Mouse (Mus musculus) urinary bladder, postnatal 25 days (tissue): ENCODE data around the gene Zc3h10.
"Not testable (repeated sequence)": the region's sequence is repeated elsewhere in the genome, so short reads cannot be mapped to it uniquely, and the experiment has no call there.

ENCODE experiments used
- DNase-seq: peaks from one replicate; pipeline ENCODE4 v3.0.0; 2022; ENCODE audit warnings: low spot score

The Zc3h10 gene

DNA sequence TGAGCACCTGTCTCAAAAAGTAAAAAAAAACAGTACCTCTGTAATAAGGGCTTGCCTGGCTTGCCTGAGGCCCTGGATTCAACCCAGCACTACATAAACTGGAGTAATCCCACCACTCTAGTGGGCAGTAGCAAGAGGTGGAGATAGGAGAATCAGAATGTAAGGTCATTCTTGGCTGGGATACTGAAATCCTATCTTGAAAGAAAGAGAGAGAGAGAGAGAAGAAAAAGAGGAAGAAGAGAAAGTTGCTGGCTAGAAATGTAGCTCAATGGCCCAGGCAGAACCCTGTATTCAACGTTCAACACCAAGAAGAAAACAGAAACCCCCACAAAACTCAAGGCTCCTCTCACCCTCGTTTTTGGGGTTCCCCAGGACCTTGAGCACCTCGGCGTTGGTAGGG is 51.7 kb downstream of the Zc3h10 start:
- DNase-seq, result no peak

DNA sequence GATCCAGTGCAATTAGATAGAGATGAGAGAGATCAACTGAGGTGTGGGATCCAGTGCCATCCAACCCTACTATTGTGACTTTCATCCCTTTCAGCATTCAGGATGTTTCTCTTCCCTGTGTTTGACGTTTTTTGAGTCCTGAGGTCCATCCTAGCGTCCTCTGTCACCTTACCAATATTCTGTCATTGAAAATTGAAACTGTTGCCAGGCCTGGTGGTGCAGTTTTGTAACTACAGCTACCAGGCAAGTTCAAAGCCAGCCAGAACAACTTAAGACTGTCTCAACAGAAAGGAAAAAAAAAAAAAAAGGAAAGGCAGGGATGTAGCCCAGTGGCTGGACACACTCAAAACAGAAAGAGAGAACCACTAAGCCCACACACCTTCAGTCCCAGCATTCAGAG is 52.3 kb downstream of the Zc3h10 start:
- DNase-seq, result no peak

DNA sequence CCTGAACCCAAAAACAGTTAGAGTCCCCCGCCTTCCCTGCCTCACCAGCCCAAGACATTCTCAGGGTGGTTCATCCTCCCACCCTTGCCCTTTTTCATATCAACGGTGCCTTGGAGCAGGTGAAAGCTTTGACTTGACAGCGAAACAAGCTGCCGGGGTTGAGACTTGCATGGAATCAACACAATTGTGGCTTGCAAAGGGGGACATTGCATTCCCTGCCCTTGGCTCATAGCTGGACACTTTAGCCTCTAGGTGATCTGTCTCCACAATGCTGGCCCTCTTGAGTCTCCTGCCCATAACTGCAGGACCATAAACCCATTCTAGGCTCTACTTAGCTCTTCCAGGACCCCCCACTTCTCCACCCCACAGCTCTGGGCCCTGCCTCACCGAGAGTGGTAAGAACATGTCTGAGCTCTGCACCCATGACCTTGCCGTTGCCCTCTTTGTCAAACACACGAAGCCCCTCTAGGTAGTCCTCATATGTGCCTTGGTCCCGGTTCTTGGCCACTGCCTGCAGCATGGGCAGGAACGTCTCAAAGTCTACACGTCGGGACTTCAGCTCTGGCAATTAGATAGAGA is 52.8 kb downstream of the Zc3h10 start:
- no peak for DNase-seq

DNA sequence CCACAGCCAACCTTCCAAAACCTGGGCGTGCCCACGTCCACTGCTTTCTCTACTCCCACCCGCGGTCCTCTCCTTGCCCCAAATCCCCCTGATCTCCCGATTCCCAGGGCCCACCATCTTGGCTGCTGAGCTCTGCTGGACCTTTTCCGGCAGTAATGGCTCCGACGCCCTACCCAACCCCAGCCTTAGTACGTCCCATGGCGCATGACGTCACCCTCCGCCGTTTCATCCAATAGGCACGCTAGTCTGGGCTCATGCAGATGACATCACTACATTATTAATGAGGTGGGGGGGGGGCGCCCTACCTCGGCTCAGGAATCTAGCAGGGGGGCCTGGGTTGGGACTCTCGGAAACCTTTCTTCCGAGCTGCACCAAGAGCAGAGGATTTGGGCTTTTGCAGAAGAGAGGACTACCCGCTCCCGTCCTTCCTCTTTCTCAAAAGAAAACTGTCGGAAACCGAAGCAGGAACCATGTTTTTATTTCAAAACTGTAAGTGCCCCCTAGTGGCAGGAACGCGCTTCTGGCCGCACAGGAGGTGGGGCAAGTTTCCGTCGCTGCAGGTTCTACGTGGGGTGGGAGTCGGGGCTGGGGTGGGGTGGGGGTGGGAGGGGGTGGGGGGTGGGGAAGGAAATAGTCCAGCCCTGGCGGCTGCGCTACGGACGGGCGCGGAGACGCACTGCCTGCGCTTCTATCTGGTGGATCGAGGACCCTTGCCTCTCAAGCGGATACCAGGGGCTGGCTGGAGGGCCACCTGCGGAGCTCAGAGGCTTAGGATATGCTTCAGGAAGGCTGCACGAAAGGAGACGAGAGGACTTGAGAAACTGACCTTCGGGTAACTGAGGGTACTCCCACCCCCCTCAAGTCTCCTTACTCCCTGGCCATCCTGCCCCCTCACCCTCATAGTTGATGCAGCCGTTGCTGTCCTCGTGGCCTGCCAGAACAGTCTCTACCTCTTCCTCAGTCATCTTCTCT is 53.6 kb downstream of the Zc3h10 start, which contains the start of gene Myl6:
Myl6 (minus strand) TSS at position 451 of the 972 bp plus-strand sequence.
- DNase-seq, result peak; percentile 95

DNA sequence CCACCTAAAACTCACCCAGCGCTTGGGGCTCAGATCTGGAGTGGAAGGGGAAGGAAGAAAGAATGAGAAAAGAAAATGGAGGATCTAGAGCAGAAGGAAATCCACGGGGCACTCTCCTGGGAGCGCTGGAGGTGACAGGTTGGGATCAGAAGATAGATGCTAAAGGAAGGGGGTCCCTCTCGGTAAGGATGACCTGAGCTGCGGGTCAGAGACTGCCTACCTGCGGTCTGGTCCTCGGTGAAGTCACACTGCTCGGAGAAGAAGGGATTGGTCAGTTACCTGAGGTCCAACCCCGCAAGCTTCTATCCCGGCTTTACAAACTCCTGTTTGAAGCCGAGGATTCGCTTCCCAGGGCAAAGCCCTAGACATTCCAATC is 54.3 kb downstream of the Zc3h10 start:
- no peak for DNase-seq

DNA sequence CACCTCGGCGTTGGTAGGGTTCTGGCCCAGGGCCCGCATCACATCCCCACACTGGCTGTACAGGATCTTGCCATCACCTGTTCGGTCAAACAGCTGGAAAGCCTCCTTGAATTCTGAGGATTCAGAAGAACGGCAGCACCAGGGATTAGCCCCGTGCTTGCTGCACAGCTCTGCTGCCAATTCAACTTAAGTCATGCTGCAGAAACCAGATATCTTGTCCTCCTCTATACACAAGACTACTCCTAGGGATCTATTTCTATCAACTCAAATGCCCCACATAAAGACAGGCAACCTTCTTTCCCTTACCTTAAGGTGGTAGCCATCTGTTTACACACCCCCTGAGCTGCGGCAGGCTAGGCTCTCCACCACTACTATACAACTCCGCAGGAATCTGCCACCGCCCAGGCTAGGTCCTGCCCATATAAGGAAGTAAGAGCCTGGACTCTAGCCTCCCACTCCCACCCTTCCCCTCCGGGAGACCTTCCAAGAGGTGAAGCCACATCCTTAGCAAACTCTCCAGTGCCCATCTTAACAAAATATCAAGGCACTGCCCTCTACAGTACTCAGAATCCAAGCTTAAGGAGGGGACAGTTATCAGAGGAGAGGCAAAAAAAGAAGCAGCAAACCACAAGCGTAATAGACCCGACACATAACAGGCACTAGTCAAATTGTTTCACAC is 54.8 kb downstream of the Zc3h10 start:
- no peak for DNase-seq

DNA sequence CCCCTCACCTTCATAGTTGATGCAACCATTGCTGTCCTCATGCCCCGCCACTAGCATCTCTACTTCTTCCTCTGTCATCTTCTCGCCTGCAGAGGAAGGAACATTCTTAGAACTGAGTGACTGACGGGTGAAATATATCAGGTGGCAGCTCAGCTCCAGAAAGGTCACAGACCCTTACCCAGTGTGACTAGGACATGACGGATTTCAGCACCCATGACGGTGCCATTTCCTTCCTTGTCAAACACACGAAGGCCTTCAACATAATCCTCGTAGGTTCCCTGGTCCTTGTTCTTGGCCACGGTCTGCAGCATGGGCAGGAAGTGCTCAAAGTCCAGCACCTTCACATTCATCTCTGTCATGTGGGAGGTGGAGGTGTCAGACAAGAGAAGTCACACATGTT is 55.5 kb downstream of the Zc3h10 start:
- not testable (repeated sequence) for DNase-seq
